Mouse (Mus musculus) brain, embryonic 14.5 days (tissue): Measurements from ENCODE around the gene Hacd4.

Source experiments
- CTCF ChIP-seq: fragments of 200-500 bp; IDR thresholded peaks from 2 replicates; pipeline ENCODE4 v1.5.1; 2012; ENCODE audit warnings: inconsistent platforms, mild to moderate bottlenecking, moderate library complexity, borderline replicate concordance; ENCODE audit not compliant: insufficient read depth, insufficient read length; ENCODE audit errors: extremely low read depth
- POLR2A ChIP-seq: fragments of 200-500 bp; IDR thresholded peaks from 2 replicates; pipeline ENCODE4 v1.6.1; 2012; ENCODE audit warnings: mild to moderate bottlenecking, inconsistent platforms, borderline replicate concordance; ENCODE audit not compliant: poor library complexity, insufficient read depth, insufficient read length, severe bottlenecking; ENCODE audit errors: extremely low read depth

GRCm38 (mm10) chr4:88436593-88437165 lies 2.0 kb downstream of the Hacd4 start:
- no peak for TF ChIP-seq CTCF
- no peak for TF ChIP-seq POLR2A
